Mouse (Mus musculus) frontal cortex, adult (tissue): ENCODE measurements around the gene Sult2b1.

Source experiments
- ATAC-seq: cut with Nextera tagmentation; 2 replicates; pipeline ENCODE4 v1.9.2; 2017; ENCODE audit warnings: mild to moderate bottlenecking, moderate library complexity, mixed read lengths; ENCODE audit not compliant: low TSS enrichment

Sult2b1 gene

GRCm38 (mm10) chr7:45711316-45712021 lies 73.0 kb downstream of the Sult2b1 start:
- no peak for ATAC-seq

GRCm38 (mm10) chr7:45710477-45711191 lies 73.8 kb downstream of the Sult2b1 start:
- no peak for ATAC-seq

- no peak for ATAC-seq
Measured at GRCm38 (mm10) chr7:45709677-45710355, 74.7 kb downstream of the Sult2b1 start.

- ATAC-seq, result no peak
Measured at GRCm38 (mm10) chr7:45709036-45709435, 75.4 kb downstream of the Sult2b1 start.

GRCm38 (mm10) chr7:45708221-45708761 lies 76.2 kb downstream of the Sult2b1 start:
- ATAC-seq, result no peak

- no peak for ATAC-seq
Measured at GRCm38 (mm10) chr7:45707375-45707967, 77.0 kb downstream of the Sult2b1 start.

GRCm38 (mm10) chr7:45706721-45707241 lies 77.7 kb downstream of the Sult2b1 start:
- no peak for ATAC-seq

- no peak for ATAC-seq
Measured at GRCm38 (mm10) chr7:45705873-45706281, 78.6 kb downstream of the Sult2b1 start.

- ATAC-seq, result no peak
Measured at GRCm38 (mm10) chr7:45705443-45705864, 79.0 kb downstream of the Sult2b1 start.

GRCm38 (mm10) chr7:45704730-45705442 lies 79.6 kb downstream of the Sult2b1 start, which contains the start of gene Dbp:
TSS of gene Dbp (plus strand) at chr7:45705088.
- ATAC-seq, result peak; percentile 42

GRCm38 (mm10) chr7:45704046-45704559 lies 80.4 kb downstream of the Sult2b1 start:
- ATAC-seq, result peak; percentile 28

- no peak for ATAC-seq
Measured at GRCm38 (mm10) chr7:45703521-45704033, 80.9 kb downstream of the Sult2b1 start.

- no peak for ATAC-seq
Measured at GRCm38 (mm10) chr7:45702809-45703520, 81.5 kb downstream of the Sult2b1 start.

GRCm38 (mm10) chr7:45702316-45702715 lies 82.2 kb downstream of the Sult2b1 start:
- ATAC-seq, result no peak

- no peak for ATAC-seq
Measured at GRCm38 (mm10) chr7:45701607-45702006, 82.9 kb downstream of the Sult2b1 start.

- ATAC-seq, result no peak
Measured at GRCm38 (mm10) chr7:45701072-45701471, 83.4 kb downstream of the Sult2b1 start.

- peak; percentile 25 for ATAC-seq
Measured at GRCm38 (mm10) chr7:45700301-45701015, 84.0 kb downstream of the Sult2b1 start.

- peak; percentile 5; the same call in 1 of the 2 replicates for ATAC-seq
Measured at GRCm38 (mm10) chr7:45699523-45700141, 84.8 kb downstream of the Sult2b1 start, which contains the start of gene Car11. TSS of gene Car11 (plus strand) at chr7:45699843.

- no peak for ATAC-seq
Measured at GRCm38 (mm10) chr7:45697894-45698293, 86.6 kb downstream of the Sult2b1 start.
